Mouse (Mus musculus) frontal cortex, adult (tissue): ENCODE data around the gene Hnrnpr.

Experiments
- ATAC-seq: cut with Nextera tagmentation; 2 replicates; pipeline ENCODE4 v1.9.2; 2017; ENCODE audit warnings: mild to moderate bottlenecking, moderate library complexity, mixed read lengths; ENCODE audit not compliant: low TSS enrichment

The Hnrnpr gene

DNA sequence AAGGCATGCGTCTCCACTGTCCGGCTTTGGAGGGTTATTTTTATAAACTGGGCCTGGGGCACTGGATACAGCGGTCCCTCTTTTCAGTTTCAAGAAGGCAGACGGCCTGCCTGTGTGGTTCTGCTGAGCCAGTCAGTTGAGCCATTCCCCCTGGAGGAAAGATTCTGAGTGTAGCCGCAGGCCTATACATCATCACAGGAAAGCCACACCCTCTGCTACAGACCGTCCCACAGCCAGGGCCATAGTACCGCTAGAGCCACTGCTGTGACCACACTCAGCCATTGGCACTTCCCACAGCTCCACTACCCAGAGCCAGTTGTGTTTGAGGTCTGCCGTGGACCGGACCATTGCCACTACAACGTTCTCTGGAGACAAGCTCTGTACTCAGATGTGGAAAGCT lies 91.1 kb downstream of the Hnrnpr start:
- ATAC-seq = no peak

DNA sequence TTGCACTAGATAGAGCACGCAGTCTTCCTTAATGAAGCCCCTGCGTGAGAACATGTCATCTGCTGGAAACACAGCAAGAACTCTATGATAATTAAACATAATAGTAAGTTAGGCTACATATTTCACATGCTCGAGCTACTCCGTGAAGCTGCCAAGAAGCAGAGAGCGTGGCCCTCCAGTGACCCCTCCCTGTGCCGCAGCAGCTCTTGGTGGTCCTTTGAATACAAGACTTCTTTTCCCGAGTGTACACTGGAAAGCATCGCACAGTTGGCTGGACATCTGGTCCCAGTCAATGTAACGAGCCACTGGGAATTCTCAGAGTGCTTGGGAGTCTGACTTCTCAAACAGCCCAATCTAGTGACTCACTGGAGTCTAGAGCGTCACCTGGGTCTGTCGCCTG lies 97.1 kb downstream of the Hnrnpr start:
- no peak for ATAC-seq
